Mouse (Mus musculus): ENCODE measurements at regions not wholly inside any gene's neighbourhood (a gene's known extent, or its start where the extent isn't known, plus 50 kb on each side); places are given as distances from the start of the nearest gene placed in this dataset.

- DNase-seq, result no peak
These were observed 55.6 kb downstream of the Irf2bp2 start for GRCm38 (mm10) chr8:126538136-126538535.

- DNase-seq, result no peak
These were observed 56.7 kb downstream of the Irf2bp2 start for GRCm38 (mm10) chr8:126536928-126537618.

- peak; percentile 63 for DNase-seq
These were observed 57.5 kb downstream of the Irf2bp2 start for GRCm38 (mm10) chr8:126536132-126536927.

GRCm38 (mm10) chr8:126532284-126532974 lies 57.6 kb upstream of the Tarbp1 start:
- no peak for DNase-seq

GRCm38 (mm10) chr8:126531459-126531858 lies 56.6 kb upstream of the Tarbp1 start:
- DNase-seq, result no peak

- DNase-seq, result no peak
These were observed 54.5 kb upstream of the Tarbp1 start for GRCm38 (mm10) chr8:126529409-126529808.

- DNase-seq, result no peak
These were observed 53.7 kb upstream of the Tarbp1 start for GRCm38 (mm10) chr8:126528434-126529080.

GRCm38 (mm10) chr8:126526864-126527571 lies 52.2 kb upstream of the Tarbp1 start:
- no peak for DNase-seq

GRCm38 (mm10) chr8:126525575-126525974 lies 50.7 kb upstream of the Tarbp1 start:
- DNase-seq, result no peak
